Mouse (Mus musculus) urinary bladder, adult 18-20 months (tissue): ENCODE data around the gene Ldlrad3.

Experiments
- DNase-seq, 2 experiments: peaks; one replicate each; pipeline ENCODE4 v3.0.0; 2022; ENCODE audit warnings: low spot score in 2 of 2, mixed read lengths in 2 of 2

Ldlrad3 gene

DNA sequence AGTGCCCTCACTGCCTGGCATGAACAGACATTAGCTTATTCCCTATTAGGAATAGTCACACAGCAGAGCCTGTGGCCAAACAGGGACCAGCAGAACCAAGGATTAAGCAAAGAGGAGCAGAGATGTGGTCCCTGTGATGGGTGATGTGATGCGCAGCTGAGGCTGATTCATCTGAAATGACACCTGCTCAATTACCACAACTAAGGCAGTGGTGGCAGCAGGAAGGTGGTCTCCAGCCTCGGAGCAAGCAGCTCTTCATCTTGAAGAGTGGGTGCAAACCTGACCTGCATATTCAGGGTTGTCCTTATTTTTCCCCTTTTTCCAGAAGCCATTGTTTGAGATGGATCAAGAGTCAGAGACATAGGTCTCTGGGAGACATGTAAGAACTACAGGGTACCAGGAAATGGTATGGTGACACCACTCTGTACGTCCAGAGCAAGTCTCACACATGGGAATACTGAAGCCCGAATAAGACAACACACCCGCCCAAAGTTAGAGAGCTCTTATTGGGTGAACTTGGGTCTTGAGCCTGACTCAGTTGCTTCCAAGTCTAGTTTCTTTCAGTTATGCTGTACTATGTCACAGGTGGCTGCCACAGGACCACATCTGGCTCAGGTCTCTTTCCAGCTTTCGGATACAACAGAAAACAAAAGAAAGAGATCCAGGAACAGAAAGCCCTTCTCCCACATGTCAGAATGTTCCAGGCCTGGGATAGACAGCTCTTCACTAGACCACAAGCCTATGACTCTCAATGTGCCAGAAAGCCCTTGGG is 112.7 kb downstream of the Ldlrad3 start:
- DNase-seq = no peak

DNA sequence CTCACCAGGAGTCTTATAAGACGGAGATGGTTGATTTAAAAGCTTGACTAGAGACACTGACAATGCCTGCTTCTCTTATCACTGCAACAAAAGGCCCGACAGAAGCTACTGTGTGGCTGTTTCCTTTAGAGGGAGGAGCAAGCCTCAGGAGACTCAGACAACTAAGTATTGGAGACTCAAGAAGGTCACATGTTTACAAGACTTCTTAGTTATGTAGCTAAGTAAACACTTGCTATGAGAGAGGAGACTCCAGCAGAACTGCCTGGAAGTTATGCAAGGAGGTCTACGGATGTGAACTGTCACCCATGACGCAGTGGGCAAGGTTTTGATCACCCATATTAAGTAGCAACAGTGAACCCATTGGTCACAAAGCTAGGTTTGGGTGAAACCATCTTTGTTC is 113.3 kb downstream of the Ldlrad3 start:
- no peak for DNase-seq

- no peak for DNase-seq
These were observed 115.0 kb downstream of the Ldlrad3 start for GRCm38 (mm10) chr2:102071022-102071717.

- DNase-seq = no peak
These were observed 121.3 kb downstream of the Ldlrad3 start for GRCm38 (mm10) chr2:102064826-102065441.

DNA sequence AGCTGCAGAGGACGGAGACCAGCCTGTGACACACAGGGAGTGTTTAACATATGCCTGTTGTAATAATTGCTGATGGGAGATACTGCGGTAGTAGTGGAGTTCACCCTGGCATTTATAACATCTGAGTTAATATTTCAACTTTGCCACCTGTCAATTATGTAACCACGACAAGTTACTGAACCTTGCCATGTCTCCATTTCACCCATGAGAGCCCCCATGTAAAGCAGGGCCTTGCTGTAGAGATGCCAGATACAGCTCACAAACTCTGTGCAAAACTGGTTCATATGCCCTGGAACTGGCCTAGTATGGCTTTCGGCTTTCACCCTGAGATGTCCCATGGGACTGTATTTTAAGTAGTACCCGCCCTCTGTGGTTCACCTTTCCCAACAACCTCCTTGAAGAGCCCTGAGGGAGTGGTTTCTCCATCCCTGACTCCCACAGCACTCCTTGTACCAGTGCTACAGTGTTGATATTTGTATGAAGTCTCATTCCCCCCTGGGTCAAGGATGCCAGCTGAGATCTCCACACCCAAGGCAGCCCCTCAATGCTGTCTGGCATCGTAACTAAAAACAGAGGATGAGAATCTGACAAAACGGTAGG is 122.2 kb downstream of the Ldlrad3 start:
- DNase-seq = no peak

GRCm38 (mm10) chr2:102062861-102063468 is 123.2 kb downstream of the Ldlrad3 start:
- no peak for DNase-seq

- no peak for DNase-seq
These were observed 124.3 kb downstream of the Ldlrad3 start for GRCm38 (mm10) chr2:102061921-102062320.

GRCm38 (mm10) chr2:102057746-102058145 is 128.4 kb downstream of the Ldlrad3 start:
- no peak for DNase-seq

GRCm38 (mm10) chr2:102057029-102057685 is 129.0 kb downstream of the Ldlrad3 start:
- no peak for DNase-seq

- no peak for DNase-seq
These were observed 130.0 kb downstream of the Ldlrad3 start for GRCm38 (mm10) chr2:102056144-102056543.

- DNase-seq = no peak
These were observed 133.1 kb downstream of the Ldlrad3 start for GRCm38 (mm10) chr2:102052951-102053660.

GRCm38 (mm10) chr2:102052353-102052752 is 133.8 kb downstream of the Ldlrad3 start:
- no peak for DNase-seq

DNA sequence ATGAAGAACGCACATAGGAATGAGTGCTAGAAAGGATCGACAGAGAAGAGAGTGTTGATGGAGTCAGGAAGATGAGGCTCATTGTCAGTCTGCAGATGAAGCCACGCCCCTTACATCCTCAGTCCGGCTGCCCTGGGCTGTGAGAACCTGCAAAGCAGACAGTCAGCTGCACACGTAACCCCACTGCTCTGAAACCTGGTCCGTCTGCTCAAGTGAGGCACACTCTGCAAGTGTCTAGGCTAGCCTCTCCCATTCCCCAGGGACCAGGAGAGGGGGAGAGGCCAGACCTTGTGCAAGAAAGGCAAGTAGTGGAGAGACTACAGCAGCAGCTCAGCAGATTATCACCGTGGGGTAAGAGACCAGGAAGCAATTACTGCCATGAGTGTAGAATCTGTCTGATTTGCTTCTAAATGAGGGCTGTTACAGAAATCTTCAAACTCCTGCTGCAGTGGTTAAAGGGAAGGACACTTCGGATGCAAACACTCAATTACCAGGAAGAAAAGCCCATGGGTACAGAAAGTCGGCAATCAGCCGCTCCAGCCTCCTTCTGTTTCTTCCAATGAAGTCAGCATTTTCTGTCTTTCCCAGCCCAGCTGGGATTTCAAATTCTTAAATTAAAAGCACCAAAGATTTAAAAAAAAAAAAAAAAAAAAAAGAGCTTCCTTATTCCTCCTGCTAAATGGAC is 136.2 kb downstream of the Ldlrad3 start:
- no peak for DNase-seq

GRCm38 (mm10) chr2:102048296-102049175 is 137.6 kb downstream of the Ldlrad3 start:
- DNase-seq = no peak

DNA sequence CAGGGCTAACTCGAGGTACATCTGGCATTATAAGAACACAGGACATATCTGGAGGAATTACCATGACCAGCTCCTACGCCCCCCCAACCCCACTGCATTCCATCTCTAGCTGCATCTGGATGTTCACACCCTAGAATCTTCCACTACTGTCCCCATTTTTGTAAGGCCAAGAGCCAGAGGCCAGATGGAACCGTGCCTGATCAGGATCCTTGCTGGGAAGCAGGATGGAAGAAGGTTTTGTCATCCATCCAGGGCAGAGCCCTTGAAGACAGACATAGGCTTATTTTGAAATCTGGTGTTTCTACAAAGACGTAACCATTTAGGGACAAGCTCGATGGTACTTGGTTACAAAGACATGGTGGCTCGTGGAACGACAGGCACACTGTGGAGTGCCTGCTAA is 139.7 kb downstream of the Ldlrad3 start:
- DNase-seq = no peak

DNA sequence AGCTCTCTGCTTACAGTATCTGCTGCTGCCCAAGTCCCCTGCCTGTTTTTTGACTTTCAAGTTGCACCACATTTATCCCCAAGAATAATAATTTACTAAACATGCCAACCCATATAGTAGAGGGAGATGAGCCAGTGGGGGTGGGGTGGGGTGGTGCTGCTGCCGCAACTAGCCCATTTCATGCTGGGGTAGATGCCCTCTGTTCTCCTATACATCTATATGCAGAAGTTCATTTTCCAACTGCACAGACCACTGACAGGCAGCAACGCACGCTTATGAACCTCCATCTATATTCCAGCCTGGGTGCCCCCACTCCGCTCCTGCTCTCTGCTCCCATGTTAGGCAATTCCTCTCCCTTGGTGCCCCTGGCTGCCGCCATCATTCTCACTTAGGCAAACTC is 145.7 kb downstream of the Ldlrad3 start:
- no peak for DNase-seq

GRCm38 (mm10) chr2:102040011-102040410 is 146.2 kb downstream of the Ldlrad3 start:
- DNase-seq = no peak

DNA sequence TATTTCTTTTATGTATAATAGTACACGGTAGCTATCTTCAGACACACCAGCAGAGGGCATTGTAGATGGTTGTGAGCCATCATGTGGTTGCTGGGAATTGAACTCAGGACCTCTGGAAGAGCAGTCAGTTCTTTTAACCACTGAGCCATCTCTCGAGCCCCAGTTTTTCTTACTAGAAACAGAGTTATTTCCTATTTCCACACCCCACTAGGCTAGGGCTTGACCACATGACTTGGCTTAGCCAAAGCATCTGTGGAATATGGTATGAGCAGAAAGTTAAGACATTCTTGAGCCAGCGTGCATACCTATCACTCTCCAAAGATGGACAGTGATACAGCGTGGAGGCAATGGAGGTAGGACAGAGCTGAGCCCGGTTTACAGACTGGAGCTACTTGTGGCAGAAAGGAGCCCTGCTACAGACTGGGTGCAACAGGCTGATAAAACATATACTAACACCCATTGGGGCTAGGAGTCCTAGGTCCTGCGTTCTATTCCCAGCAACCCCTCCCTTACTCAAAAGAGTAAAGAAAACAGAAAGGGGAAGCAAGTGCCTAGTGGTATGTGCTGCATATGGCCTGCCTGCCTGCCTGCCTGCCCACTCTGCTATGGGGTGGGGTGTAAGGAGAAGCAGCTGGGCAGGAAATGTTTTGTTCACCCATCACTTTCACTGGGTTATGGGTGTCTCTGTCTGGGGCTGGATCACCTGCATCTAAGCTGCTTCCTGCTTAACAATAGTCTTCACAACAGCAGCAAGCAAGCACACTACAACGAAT is 147.1 kb downstream of the Ldlrad3 start:
- DNase-seq = no peak
